Mouse (Mus musculus): ENCODE results near the gene Ctrc.
A peak's percentile ranks its signal among the peaks of the same experiment; 100 is the strongest.

Ctrc gene

GRCm38 (mm10) chr4:141819316-141819715 is 26.8 kb downstream of the Ctrc start:
- DNase-seq (ENCODE audit: low spot score): no peak

- DNase-seq (ENCODE audit: low spot score): no peak
These were observed 27.3 kb downstream of the Ctrc start for GRCm38 (mm10) chr4:141818861-141819260.

- DNase-seq (ENCODE audit: low spot score): no peak
These were observed 28.5 kb downstream of the Ctrc start for GRCm38 (mm10) chr4:141817706-141818105.

GRCm38 (mm10) chr4:141816776-141817655 is 29.1 kb downstream of the Ctrc start:
- DNase-seq (ENCODE audit: low spot score): no peak

GRCm38 (mm10) chr4:141816267-141816666 is 29.9 kb downstream of the Ctrc start:
- DNase-seq (ENCODE audit: low spot score): no peak

- DNase-seq (ENCODE audit: low spot score): no peak
These were observed 34.8 kb downstream of the Ctrc start for GRCm38 (mm10) chr4:141811375-141811774.

- no peak for DNase-seq (ENCODE audit: low spot score)
These were observed 35.2 kb downstream of the Ctrc start for GRCm38 (mm10) chr4:141810975-141811374.

GRCm38 (mm10) chr4:141809850-141810464 is 36.2 kb downstream of the Ctrc start:
- peak; percentile 68 for DNase-seq (ENCODE audit: low spot score)

- no peak for DNase-seq (ENCODE audit: low spot score)
These were observed 40.3 kb downstream of the Ctrc start for GRCm38 (mm10) chr4:141805886-141806285.

GRCm38 (mm10) chr4:141804105-141804504 is 42.1 kb downstream of the Ctrc start:
- DNase-seq (ENCODE audit: low spot score): no peak

GRCm38 (mm10) chr4:141797545-141797944 is 48.6 kb downstream of the Ctrc start:
- DNase-seq (ENCODE audit: low spot score): no peak

GRCm38 (mm10) chr4:141796954-141797353 is 49.2 kb downstream of the Ctrc start:
- no peak for DNase-seq (ENCODE audit: low spot score)

GRCm38 (mm10) chr4:141796356-141796755 is 49.8 kb downstream of the Ctrc start:
- no peak for DNase-seq (ENCODE audit: low spot score)

- DNase-seq (ENCODE audit: low spot score): no peak
These were observed 52.0 kb downstream of the Ctrc start for GRCm38 (mm10) chr4:141794152-141794535.

- DNase-seq (ENCODE audit: low spot score): peak; percentile 98
These were observed 52.6 kb downstream of the Ctrc start, which contains the start of gene Casp9 for GRCm38 (mm10) chr4:141793282-141794151. Gene Casp9 (plus strand): TSS chr4:141793612.

- no peak for DNase-seq (ENCODE audit: low spot score)
These were observed 53.4 kb downstream of the Ctrc start for GRCm38 (mm10) chr4:141792554-141793281.

GRCm38 (mm10) chr4:141791951-141792350 is 54.2 kb downstream of the Ctrc start:
- DNase-seq (ENCODE audit: low spot score): no peak

- DNase-seq (ENCODE audit: low spot score): no peak
These were observed 54.7 kb downstream of the Ctrc start for GRCm38 (mm10) chr4:141791486-141791885.

- DNase-seq (ENCODE audit: low spot score): peak; percentile 99
These were observed 55.6 kb downstream of the Ctrc start, which contains the start of gene Dnajc16 for GRCm38 (mm10) chr4:141790524-141790990. Gene Dnajc16 (minus strand): TSS chr4:141790931.

- DNase-seq (ENCODE audit: low spot score): no peak
These were observed 56.5 kb downstream of the Ctrc start for GRCm38 (mm10) chr4:141789564-141790218.

- DNase-seq (ENCODE audit: low spot score): no peak
These were observed 58.7 kb downstream of the Ctrc start for GRCm38 (mm10) chr4:141787462-141787861.
